Mouse (Mus musculus): Measurements from ENCODE around the gene Glce. TPM values are rescaled to one million over a fixed set of nuclear protein-coding genes. Genes with fewer than 3 reads are reported as not detected.

Glce gene
- total and polyA plus RNA-seq, 2 experiments from 2014 or later: 6.1 to 8.8 TPM

DNA sequence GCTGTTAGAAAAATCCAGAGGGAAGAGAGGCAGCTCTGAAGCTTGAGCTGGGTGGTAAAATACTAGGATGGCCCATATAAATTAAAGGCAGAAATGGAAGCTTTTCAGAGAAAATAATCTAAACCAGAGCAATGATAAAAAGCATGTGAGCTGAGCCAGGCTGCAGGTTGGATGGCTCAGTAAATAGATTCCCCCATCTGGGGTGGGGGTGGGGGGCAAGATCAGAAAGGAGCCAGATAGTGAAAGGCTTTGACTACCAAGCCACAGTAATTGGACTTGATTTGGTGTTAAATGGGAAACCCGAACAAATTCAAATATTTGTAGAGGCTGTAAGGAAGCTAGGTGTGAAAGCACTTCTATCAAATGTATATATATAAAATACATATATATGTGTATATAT is 1.8 kb upstream of the Glce start:
- no peaks in the 10 kb centered on the region for H3K36me3 ChIP-seq (replicated peaks; ENCODE audit: control insufficient read depth, insufficient read depth, low read length)
- H3K4me1 ChIP-seq (ENCODE audit: control insufficient read depth, insufficient read depth): peaks cover 5% of the 10 kb centered on the region
- no peaks in the 10 kb centered on the region for H3K27me3 ChIP-seq (ENCODE audit: control insufficient read depth, insufficient read depth, low read length)
- ATAC-seq (ENCODE audit: insufficient read depth, low read depth) (no peak), DNase-seq (ENCODE audit: low spot score) (no peak)
- no peak for TF ChIP-seq CTCF (IDR thresholded peaks at IDR 0.05; ENCODE audit: low read depth)
- TF ChIP-seq EP300 (IDR thresholded peaks at IDR 0.05; ENCODE audit: low read depth): no peak
- H3K9ac ChIP-seq (replicated peaks; ENCODE audit: low read depth, low read length): no peak overlapping the region
- no peaks in the 10 kb centered on the region for H3K9me3 ChIP-seq (replicated peaks; ENCODE audit: control insufficient read depth, low read length)
- WGBS: 74% methylated on average over 1 of the region's 1 CpGs
- no peak overlapping the region for H3K4me3 ChIP-seq (ENCODE audit: low read depth, low read length)
- H3K4me2 ChIP-seq (ENCODE audit: low read depth, low read length): no peak overlapping the region
- H3K27ac ChIP-seq (ENCODE audit: low read depth): no peak overlapping the region

GRCm38 (mm10) chr9:62123496-62123895 is 1.0 kb upstream of the Glce start:
- no peaks in the 10 kb centered on the region for H3K9me3 ChIP-seq (replicated peaks; ENCODE audit: control insufficient read depth, low read length)
- no peak for TF ChIP-seq EP300 (IDR thresholded peaks at IDR 0.05; ENCODE audit: low read depth)
- TF ChIP-seq CTCF (IDR thresholded peaks at IDR 0.05; ENCODE audit: low read depth): no peak
- H3K4me3 ChIP-seq (ENCODE audit: low read depth, low read length): peak overlapping the region; percentile 91
- H3K4me2 ChIP-seq (ENCODE audit: low read depth, low read length): peak overlapping the region; percentile 70
- no peaks in the 10 kb centered on the region for H3K27me3 ChIP-seq (ENCODE audit: control insufficient read depth, insufficient read depth, low read length)
- 55% methylated on average over 3 of the region's 3 CpGs for WGBS
- H3K27ac ChIP-seq (ENCODE audit: low read depth): no peak overlapping the region
- peak overlapping the region; percentile 70 for H3K9ac ChIP-seq (replicated peaks; ENCODE audit: low read depth, low read length)
- H3K4me1 ChIP-seq (ENCODE audit: control insufficient read depth, insufficient read depth): peaks cover 5% of the 10 kb centered on the region
- H3K36me3 ChIP-seq (replicated peaks; ENCODE audit: control insufficient read depth, insufficient read depth, low read length): no peaks in the 10 kb centered on the region
- no peak for DNase-seq (ENCODE audit: low spot score)
- ATAC-seq (ENCODE audit: insufficient read depth, low read depth): no peak

- ATAC-seq (ENCODE audit: insufficient read depth, low read depth) (peak; percentile 21; the same call in 1 of the 2 replicates), DNase-seq (ENCODE audit: low spot score) (peak; percentile 16)
- no peaks in the 10 kb centered on the region for H3K27me3 ChIP-seq (ENCODE audit: control insufficient read depth, insufficient read depth, low read length)
- TF ChIP-seq EP300 (IDR thresholded peaks at IDR 0.05; ENCODE audit: low read depth) (no peak), CTCF (IDR thresholded peaks at IDR 0.05; ENCODE audit: low read depth) (peak; percentile 15; the same call in 1 of the 2 replicates)
- no peaks in the 10 kb centered on the region for H3K9me3 ChIP-seq (replicated peaks; ENCODE audit: control insufficient read depth, low read length)
- peak overlapping the region; percentile 92 for H3K9ac ChIP-seq (replicated peaks; ENCODE audit: low read depth, low read length)
- H3K36me3 ChIP-seq (replicated peaks; ENCODE audit: control insufficient read depth, insufficient read depth, low read length): no peaks in the 10 kb centered on the region
- H3K27ac ChIP-seq (ENCODE audit: low read depth): peak overlapping the region; percentile 89
- under 1% methylated on average over 58 of the region's 59 CpGs for WGBS
- H3K4me1 ChIP-seq (ENCODE audit: control insufficient read depth, insufficient read depth): peaks cover 5% of the 10 kb centered on the region
- peak overlapping the region; percentile 97 for H3K4me2 ChIP-seq (ENCODE audit: low read depth, low read length)
- peak overlapping the region; percentile 91 for H3K4me3 ChIP-seq (ENCODE audit: low read depth, low read length)
Observed at GRCm38 (mm10) chr9:62121551-62122447, 656 bp downstream of the Glce start.

- WGBS: 67% methylated on average over 3 of the region's 3 CpGs
- TF ChIP-seq CTCF (IDR thresholded peaks at IDR 0.05; ENCODE audit: low read depth) (no peak), EP300 (IDR thresholded peaks at IDR 0.05; ENCODE audit: low read depth) (no peak)
- no peak overlapping the region for H3K9ac ChIP-seq (replicated peaks; ENCODE audit: low read depth, low read length)
Observed at GRCm38 (mm10) chr9:62118754-62119153, 3.7 kb downstream of the Glce start.

GRCm38 (mm10) chr9:62115826-62116225 is 6.6 kb downstream of the Glce start:
- Histone ChIP-seq H3K27me3 (ENCODE audit: control insufficient read depth, insufficient read depth, low read length) (no peaks in the 10 kb centered on the region), H3K4me3 (ENCODE audit: low read depth, low read length) (no peak overlapping the region), H3K4me2 (ENCODE audit: low read depth, low read length) (no peak overlapping the region), H3K9me3 (replicated peaks; ENCODE audit: control insufficient read depth, low read length) (no peaks in the 10 kb centered on the region), H3K9ac (replicated peaks; ENCODE audit: low read depth, low read length) (no peak overlapping the region), H3K27ac (ENCODE audit: low read depth) (no peak overlapping the region), H3K4me1 (ENCODE audit: control insufficient read depth, insufficient read depth) (no peaks in the 10 kb centered on the region), H3K36me3 (replicated peaks; ENCODE audit: control insufficient read depth, insufficient read depth, low read length) (no peaks in the 10 kb centered on the region)
- no peak for TF ChIP-seq EP300 (IDR thresholded peaks at IDR 0.05; ENCODE audit: low read depth)
- TF ChIP-seq CTCF (IDR thresholded peaks at IDR 0.05; ENCODE audit: low read depth): no peak
- ATAC-seq (ENCODE audit: insufficient read depth, low read depth): no peak
- WGBS: 78% methylated on average over 3 of the region's 3 CpGs
- no peak for DNase-seq (ENCODE audit: low spot score)

More at GRCm38 (mm10) chr9:62118754-62119153, 3.7 kb downstream of the Glce start:
- Histone ChIP-seq H3K4me2 (ENCODE audit: low read depth, low read length) (no peak overlapping the region), H3K9me3 (replicated peaks; ENCODE audit: control insufficient read depth, low read length) (no peaks in the 10 kb centered on the region), H3K4me3 (ENCODE audit: low read depth, low read length) (no peak overlapping the region), H3K4me1 (ENCODE audit: control insufficient read depth, insufficient read depth) (peaks cover 5% of the 10 kb centered on the region), H3K27ac (ENCODE audit: low read depth) (no peak overlapping the region), H3K27me3 (ENCODE audit: control insufficient read depth, insufficient read depth, low read length) (no peaks in the 10 kb centered on the region), H3K36me3 (replicated peaks; ENCODE audit: control insufficient read depth, insufficient read depth, low read length) (no peaks in the 10 kb centered on the region)
- ATAC-seq (ENCODE audit: insufficient read depth, low read depth): no peak
- no peak for DNase-seq (ENCODE audit: low spot score)

Data from heart, postnatal 0 days (tissue).